Mouse (Mus musculus) adrenal gland, postnatal 14 days (tissue): ENCODE measurements around the gene Nfatc2ip. TPM values are rescaled to one million over a fixed set of nuclear protein-coding genes. Genes with fewer than 3 reads are reported as not detected.
"Not testable (repeated sequence)": the region's sequence is repeated elsewhere in the genome, so short reads cannot be mapped to it uniquely, and the experiment has no call there.

Experiments
- DNase-seq: peaks from one replicate; pipeline ENCODE4 v3.0.0; 2021; ENCODE audit warnings: mixed read lengths
- total RNA-seq: library from RNA; stranded (reverse); gene quantifications from 2 replicates; pipeline ENCODE4 v1.2.3, GENCODE M21; 2021

Nfatc2ip gene
- total RNA-seq, 1 experiment from 2014 or later, result 7.1 TPM

DNA sequence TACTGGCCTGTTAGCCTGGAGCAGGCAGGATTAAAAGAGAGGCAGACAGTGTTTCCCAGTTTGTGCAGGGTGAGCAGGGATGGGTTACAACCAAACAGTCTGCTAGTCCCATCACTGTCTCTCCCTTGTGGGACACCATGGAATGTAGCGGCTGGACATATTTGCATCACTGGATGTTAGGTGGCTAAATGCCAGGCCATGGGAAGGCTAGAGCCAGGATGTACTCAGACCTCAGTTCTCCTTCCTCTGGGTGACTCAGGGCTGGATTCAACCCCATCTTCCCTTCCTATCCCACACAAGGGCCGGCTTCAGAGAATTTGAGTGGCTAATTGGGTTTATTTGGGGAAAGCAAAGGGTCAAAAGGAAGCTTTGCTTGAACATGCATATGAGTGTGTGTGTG is 12.1 kb upstream of the Nfatc2ip start:
- DNase-seq, result no peak

DNA sequence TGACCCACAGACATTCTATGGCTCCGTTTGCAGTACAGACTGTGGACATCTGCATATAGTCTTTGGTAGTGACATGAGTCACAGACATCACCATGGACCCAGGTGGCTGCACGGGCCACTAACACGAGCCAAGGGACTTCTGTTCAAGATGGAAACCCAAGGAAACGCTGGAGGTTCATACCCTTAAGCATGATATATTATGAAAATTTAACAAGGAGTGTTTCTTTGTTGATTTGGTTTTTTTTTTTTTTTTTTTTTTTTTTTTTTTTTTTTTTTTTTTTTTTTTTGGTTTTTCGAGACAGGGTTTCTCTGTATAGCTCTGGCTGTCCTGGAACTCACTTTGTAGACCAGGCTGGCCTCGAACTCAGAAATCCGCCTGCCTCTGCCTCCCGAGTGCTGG is 6.0 kb upstream of the Nfatc2ip start:
- not testable (repeated sequence) for DNase-seq

DNA sequence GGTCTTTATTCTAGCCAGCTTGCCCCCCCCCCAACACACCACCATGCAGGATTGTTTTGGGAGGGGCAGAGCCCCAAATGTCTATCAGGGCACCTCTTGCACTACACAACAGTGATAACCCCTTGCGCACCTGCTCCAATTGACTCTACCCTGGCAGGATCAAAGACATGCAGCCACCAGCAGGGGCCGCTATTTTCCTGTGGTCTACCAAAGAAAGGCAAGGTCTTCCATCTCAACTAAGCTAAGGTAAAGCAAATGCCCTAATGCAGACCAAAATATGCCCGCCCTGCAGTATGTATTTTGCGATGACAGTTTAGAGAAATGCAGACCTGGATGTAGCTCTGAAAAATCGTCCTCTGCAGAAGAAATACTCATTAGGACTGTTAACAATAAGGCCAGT is 3.0 kb upstream of the Nfatc2ip start:
- peak; percentile 93 for DNase-seq

DNA sequence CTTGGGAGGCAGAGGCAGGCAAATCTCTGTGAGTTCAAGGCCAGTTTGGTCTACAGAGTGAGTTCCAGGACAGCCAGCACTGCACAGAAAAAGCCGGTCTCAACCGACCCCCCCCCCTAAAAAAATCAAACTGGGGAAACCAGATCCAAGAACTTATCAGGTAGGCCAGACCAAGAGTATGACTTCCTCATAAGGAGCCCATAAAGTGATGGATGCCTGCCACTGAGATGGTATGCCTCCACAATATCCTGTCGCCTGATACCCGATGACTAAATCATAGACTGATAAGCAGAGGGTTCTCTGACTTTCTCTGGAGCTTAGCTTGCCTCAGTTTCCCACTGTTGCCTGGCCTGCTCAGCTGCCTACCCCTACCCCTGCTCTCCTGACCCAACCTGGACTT is 1.3 kb upstream of the Nfatc2ip start:
- no peak for DNase-seq

DNA sequence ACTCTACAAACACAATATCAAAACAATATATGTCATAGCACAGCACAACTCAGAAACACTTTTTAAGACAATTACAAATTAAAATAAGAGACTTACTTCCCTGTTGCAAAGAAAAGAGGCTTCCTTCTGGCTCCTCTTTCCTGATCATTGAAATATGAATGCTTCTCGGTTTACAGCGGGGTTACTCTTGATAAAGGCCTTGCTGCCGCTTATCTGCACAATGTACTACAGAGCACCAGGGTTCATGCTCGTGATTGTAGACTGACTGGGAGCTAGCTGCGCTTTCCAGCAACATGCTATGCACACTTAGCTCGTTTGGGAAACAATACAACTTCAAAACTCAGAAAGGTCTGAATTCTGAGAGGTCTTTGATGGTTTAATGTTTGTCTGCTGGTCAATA is 684 bp upstream of the Nfatc2ip start:
- no peak for DNase-seq

DNA sequence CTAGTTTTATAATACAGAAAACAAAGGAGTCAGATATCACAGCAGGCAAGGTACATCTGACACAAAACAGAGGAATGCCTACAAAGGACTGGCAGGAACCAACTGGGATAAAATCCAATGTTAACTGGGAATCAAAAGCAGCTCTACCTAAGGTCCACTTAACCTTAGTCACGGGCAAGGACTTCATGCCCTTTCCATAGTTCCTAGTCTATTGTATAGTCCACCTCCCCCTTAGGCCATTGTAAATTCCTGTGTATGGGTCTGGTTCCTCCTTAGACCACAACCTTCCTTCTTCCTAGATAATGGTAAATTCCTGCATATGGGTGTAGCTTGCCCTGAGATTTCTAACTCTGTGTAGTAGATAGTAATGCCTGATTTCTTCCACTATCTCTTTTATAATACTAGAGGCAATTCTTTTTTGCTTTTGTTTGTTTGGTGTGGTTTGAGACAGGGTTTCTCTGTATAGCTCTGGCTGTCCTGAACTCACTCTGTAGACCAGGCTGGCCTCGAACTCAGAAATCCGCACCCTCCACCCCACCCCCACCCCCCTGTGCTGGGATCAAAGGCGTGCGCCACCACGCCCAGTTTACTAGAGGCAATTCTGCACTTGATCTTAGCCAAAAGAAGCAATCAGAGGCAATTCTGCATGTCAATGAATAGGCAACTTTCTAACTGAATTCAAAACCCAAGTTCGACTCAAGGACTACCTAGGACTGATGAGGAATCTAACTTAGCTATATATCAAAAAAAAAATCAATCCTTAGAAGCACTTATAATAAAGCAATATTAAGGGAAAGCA is 4.3 kb downstream of the Nfatc2ip start:
- DNase-seq, result not testable (repeated sequence)

DNA sequence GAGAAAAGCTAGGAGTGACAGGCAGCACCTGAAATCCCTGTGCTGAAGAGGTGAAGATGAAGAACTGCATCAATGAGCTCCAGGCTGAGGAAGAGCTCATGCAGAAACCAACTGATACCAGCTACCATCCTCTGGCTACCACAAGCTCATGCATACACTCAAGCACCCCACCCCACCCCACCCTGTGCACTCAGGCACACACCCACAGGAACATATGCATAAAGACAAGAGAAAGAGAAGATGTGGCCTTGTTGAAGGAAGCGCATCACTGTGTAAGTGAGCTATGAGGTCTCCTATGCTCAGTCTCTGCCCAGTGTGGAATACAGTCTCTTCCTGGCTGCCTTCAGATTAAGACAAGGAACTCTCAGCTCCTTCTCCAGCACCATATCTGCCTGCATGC is 8.4 kb downstream of the Nfatc2ip start:
- DNase-seq, result no peak

DNA sequence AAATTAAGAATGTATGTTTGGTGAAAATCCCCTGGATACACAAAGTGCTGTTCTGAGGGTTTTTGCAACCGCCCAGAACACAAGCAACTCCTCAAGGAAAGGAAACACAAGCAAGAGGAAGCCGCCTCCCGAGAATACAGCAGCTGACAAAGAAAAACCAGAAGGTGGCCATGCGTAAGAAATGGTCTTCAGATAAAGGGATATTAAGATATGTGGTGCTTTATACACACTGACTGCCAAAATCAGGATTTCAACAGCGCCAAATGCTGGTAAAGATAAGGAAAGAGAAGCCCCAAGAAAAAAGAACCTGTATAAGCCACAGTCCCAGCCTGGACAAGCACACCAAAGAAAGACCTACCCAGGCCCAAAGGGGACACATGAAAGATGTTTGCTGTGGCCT is 13.0 kb downstream of the Nfatc2ip start:
- DNase-seq, result no peak

DNA sequence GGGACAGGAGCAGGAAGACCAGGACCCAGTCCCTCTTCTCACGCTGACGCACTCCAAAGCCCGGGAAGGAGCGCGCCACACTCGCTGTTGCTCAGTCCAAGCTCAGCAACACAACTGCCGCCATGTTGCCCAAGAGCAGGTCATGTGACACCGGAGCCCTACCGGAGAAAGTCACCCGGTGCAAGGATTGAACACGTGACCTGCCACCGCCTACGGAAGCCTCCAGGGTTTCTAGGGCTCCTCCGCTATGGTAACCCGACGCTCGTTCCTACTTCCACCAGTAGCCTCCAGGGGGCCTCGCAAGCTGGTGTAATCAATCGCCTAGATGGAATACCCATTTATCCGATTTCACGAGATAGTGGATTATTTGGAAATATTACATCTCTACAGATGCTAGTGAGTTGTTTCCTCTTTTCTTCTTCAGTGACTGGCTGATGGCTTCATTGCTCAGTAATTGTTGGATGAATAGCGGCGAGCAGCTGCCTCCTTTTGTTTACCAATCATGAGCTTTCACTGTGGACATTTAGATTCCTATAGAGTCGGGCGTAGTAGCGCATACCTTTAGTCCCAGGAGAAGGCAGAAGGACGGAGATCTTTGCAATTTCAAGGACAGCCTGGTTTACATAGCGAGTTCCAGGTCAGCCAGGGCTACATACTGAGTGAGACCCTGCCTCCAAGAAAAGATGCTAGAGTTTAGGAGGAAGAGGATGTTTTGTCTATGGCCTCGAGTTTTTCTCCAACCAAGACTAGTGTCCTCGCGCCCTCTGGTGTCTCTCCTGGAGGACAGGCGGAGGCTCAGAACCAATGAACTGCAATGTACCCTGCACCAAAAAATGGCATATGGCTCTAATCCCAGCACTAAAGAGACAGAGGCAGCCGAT is 19.0 kb downstream of the Nfatc2ip start, which contains the start of gene Spns1:
Gene Spns1 (minus strand): TSS at position 173 of the 881 bp plus-strand sequence.
- DNase-seq, result peak; percentile 97

DNA sequence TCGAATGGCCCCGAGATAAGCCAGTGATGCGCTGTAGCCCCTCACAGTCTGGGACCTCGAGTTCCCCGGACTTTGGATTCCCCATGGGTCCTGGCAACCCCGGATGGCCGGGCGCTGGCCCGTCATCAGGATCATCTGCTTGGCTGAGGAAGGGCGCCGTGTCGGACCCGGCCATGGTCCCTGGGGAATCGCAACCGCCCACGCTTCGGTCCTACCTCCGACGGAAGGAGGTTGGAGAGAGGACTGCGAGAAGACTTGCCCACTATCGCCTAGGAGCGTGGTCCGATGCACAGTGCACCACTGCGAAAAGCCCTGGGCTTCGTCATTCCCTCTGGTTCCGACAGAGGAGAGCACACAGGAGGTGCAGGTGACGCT is 19.6 kb downstream of the Nfatc2ip start:
- peak; percentile 35 for DNase-seq

DNA sequence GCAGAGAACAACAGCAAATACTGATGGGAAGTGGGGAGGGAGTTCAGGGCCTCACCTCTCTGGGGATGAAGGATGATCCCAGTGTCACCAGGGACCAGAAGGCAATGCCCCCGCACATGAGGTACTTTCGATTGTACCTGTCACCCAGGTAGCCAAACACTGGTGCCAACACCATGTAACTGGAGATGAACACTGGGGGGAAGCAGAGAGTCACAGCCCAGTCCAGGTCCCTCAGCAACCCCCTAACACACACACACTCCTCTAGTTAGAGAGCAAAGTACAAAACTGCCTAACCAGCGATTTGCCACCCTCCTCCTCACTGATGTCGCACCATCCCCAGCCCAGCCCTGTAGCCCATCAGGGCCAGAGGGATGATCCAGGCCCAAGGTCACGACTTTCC is 21.5 kb downstream of the Nfatc2ip start:
- no peak for DNase-seq

DNA sequence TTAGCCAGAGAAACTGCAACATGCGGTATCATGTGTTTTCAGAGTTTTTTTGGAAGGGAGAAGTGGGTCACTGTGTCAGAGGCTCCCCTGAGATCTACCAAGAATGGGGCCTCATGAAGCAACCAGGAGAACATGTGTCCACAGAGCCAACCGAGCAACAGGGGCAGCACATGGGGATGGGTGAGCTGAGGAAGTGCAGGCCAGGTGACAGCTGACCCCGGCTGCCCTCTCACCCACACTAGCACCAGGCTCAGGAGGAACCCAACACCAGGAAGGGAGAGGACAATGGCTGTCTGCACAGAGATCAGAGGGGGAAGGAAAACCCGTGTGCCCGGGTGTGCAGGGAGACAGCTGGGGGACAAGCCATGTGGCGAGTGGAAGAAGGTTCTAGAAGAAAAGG is 22.0 kb downstream of the Nfatc2ip start:
- DNase-seq, result no peak

DNA sequence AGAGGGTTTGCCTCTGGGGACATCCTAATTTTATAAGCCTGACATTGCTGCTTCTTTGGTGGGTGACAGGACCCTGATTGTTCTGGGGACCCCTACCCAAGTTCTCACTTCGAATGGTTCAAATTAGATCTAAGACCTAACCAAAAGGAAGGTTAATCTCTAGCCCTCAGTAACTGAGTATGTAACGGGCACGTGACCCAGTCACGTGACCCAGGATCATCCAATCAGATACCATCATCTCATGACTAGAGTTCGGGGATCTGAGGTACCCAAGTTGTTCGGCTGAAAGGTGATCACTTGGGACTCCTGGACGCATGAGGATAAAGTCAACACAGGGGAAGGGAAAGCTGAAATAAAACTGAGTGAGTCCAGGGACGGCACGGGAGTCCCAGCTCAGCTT is 23.5 kb downstream of the Nfatc2ip start:
- DNase-seq, result no peak

DNA sequence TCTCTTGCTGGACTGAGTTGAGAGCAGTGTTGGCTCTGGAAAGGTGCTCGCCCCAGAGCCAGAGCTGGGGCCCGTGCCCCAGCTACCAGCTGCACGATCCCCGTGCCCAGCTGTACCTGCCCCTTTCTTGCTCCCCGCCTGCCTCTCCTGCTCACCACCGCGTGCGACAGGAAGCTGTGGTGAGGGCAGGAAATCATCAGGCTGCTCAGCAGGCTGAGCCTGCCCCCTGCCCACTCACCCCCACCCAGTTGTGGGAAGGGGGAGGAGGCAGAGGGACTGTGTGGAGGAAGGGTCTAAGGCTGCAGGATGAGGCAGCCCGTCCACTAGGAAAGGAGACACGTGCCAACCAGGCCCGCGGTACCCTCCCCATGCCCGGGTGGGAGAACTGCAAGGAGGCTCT is 27.1 kb downstream of the Nfatc2ip start, which contains the start of gene Lat:
Gene Lat (minus strand): TSS at position 178 of the 400 bp plus-strand sequence.
- DNase-seq, result peak; percentile 33

DNA sequence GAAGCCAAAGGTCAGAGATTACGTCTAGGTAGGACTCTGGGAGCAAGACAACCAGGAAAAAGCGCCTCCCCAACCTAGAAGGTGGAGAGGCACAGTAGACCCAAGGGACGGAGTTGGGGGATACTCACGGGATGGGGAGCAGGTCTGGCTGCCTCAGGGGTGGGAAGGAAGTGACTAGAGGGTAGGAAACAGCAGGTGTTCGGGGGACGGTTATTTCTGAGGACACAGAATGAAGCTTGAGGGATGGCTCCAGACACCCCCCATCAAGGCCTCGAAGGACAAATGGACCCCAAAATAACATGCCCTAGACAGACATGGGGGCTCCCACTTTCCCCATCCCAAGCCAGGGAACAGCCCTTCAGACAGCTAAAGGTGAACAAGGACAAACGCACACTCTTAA is 28.2 kb downstream of the Nfatc2ip start:
- DNase-seq, result no peak

DNA sequence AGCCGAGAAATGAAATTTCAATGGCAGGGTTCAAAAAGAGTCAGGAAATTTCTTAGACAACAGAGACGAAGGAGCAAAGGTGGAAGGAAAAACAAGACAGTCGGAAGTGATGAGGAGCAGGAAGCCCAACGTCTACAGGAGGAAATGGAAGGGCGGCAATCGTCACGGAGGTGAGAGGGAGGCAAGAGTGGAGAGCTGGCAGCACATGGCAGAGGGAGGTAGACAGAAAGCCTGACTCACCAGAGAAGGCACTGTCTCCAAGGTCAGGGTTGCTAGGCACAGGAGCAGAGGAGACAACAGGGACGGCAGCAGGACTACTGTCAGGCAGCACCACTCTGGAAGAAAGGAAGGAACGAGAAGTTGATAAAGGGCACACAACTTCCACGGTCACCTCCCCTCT is 28.9 kb downstream of the Nfatc2ip start:
- peak; percentile 28 for DNase-seq

DNA sequence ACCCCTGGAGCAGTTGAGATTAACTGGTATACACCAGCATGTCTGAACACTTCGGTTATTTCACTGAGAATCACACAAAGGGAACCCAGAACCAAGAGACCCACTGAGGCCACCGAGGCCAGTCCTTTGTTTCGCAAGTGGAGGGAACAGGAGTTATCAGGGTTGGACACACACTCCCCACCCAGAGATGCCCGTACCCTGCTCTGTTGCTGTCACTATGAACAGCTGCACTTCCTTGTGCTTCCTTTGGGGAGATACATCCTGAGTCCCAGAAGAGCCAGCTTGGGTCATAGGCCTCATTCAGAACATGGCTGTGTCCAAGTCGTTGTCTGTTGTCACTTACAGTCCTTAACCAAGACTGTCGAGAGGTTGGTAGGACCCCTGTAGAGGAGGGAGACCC is 33.5 kb downstream of the Nfatc2ip start:
- DNase-seq, result no peak

DNA sequence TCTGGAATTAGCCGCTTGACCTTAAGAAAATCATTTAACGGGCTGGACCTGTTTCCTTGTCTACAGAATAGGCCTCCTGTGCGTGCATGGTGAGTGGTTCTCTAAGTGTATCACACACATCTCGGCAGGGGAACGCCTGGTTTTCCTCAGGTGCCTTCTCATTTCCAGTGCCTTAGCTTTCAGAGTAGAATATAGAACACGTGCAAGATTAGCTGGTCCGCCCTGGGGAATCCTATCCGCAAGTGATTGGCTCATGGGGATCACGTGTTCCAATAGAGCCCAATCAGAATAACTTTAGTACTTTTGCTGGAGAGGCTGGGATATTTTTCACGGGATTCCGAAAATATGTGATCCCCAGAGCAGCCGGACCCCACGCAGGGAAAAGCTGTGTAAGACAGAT is 37.5 kb downstream of the Nfatc2ip start:
- no peak for DNase-seq

DNA sequence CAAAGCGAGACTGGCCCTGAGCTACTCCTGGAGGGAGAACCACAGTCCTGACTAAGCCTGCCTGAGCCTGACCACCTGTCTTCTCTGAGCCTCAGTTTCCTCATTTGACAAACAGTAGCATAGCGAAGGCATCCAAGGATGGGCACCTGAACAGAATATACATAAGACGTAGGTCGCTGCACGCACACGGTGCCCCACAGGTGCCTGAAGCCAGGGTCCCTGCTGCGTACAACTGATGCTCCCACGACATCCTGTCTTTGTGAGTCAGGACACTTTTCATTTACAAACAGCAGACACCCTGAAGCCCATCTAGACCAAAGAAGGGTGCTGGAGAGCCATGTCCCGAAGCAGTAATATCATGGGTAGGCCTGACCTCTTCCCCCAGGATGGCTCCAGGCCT is 38.1 kb downstream of the Nfatc2ip start:
- DNase-seq, result no peak

DNA sequence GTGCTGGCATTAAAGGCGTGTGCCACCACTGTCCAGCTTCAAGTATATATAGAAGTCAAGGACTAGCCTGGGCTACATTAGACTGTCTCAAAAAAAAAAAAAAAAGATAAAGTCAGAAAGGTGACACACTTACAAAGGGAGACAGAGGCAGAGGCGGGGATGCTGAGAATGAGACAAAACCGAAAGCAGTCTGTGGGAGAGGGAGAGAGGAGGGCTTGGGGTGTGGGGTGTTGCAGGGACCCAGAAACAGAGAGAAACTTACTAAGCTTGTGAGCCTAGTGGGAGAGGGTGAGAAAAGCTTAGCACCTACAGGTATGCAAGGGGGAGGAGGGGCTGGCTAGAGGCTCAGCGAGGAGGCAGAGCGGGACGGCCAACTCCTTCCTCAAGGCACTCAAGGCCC is 38.7 kb downstream of the Nfatc2ip start:
- DNase-seq, result no peak

DNA sequence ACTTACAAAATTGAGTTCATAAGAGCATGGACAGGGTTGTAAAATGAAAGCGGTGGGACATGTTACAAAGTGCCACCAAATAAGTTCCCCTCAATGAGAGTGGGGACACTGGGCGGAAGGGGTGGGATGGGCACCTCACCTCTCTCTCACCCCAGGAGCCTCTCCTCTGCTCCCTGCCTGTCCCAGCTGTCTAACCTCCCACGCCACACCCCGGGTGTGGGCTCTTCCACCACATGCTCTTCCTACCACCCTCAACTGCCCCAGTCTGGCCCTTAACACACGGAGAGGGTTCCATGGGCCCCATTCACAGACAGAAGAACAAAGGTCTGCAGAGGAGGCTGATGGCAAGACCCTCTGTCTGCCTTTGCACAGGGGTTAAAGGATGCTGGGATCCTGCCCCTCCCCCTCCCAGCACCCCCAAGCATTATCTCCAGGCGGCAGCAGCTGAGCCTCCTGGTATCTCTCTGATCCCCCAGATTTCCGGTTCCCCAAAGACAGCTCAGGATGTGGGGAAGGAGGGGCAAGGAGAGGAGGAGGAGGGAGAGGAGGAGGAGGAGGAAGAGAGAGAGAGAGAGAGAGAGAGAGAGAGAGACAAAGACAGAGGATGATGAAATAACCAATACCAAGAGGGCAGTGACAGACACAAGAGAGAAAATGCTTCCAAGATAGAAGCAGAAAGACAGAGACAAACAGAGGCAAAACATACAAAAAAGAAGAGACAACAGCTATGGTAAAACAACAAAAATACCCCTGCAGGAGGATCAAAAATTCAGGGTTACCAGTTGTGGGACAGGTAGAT is 39.5 kb downstream of the Nfatc2ip start:
- no peak for DNase-seq

DNA sequence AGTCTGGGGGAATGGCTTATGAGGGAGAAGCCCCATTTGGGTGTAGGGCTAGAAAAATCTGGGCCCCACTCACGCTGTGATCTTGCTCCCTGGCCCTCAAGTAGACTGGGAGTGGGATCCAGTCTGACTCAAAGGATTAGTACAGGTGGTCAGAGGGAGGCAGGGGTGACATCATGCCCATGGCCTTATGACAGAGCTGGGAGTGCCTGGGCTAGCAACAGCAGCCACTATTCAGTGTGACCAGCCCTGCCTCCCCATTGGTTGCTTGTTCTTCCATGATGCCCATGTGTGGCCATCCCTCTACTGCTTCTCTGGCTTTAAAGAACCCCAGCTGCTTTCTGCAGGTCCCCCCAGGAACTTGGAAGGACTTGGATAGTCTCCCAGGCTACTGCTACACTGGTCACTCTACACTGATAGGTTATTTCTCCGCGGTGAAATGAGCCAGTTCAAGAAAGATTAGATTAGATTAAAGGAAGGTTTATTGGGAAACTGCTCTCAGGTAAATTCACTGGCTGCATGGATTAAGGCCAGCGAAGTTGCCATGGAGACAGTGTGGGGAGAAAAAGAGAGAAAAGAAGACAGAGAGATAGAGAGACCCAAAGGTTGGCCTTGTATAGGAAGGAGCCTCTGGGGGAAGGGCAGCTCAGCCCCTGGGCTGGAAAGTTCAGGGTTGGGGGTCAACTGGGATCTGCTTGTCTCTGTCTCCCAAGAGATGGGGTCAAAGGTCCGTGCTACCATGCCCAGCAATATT is 40.5 kb downstream of the Nfatc2ip start:
- no peak for DNase-seq
